ENCODE assay signal across 8 mouse cellular contexts in the genomic region with DNA sequence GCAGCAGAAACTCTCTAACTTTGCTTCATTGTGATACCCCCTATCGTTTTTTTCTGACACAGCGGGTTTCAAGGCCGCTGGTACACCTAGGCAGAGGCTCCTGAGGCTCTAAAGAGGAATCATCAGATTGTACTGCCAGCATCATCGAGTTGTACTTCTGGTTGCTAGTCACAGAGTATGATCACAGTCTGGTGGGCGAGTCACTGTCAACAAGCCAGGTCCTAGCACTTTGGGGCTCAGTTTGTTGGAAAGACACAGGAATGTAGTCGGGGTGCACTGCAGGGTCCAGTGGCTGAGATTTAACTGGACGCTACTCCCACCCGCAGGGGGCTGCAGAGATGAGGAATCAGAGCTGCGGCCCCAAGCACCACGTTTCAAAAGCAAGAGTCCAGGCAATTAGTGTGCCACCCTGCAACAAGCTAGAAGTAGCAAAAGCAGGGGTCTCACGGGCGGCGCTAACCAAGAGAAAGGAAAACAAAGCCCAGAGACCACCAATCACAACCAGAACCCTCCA. TPM values are rescaled to one million over a fixed set of nuclear protein-coding genes. Genes with fewer than 3 reads are reported as not detected.
A peak's percentile ranks its signal among the peaks of the same experiment; 100 is the strongest.
DNase-seq lines count a peak whose midpoint lies in the region; ATAC-seq and TF ChIP-seq lines count a peak whose summit lies in the region.

No protein-coding gene starts in this region.

- no peak for TF ChIP-seq POLR2A in ES-Bruce4 (IDR thresholded peaks at IDR 0.05; ENCODE audit: insufficient read depth, low read length)

- no peaks in the 10 kb centered on the region for H3K27me3 ChIP-seq in heart, embryonic 10.5 days (ENCODE audit: insufficient read depth, poor library complexity, severe bottlenecking)
- H3K27me3 ChIP-seq in ES-Bruce4 (ENCODE audit: control insufficient read depth, insufficient read depth, low read length, poor library complexity, severe bottlenecking): no peaks in the 10 kb centered on the region
- no peaks in the 10 kb centered on the region for H3K27me3 ChIP-seq in forebrain, embryonic 14.5 days (replicated peaks; ENCODE audit: control insufficient read depth, insufficient read depth, low read length)
- no peaks in the 10 kb centered on the region for H3K27me3 ChIP-seq in limb, embryonic 11.5 days (ENCODE audit: control insufficient read depth, insufficient read depth, low read length)
- no peaks in the 10 kb centered on the region for H3K27me3 ChIP-seq in stomach, embryonic 15.5 days (replicated peaks)

- no peaks in the 10 kb centered on the region for H3K4me1 ChIP-seq in heart, embryonic 10.5 days
- H3K4me1 ChIP-seq in ES-Bruce4 (ENCODE audit: control insufficient read depth, insufficient read depth, low read length): peaks cover 2% of the 10 kb centered on the region
- H3K4me1 ChIP-seq in forebrain, embryonic 14.5 days (ENCODE audit: control insufficient read depth, insufficient read depth, low read length): no peaks in the 10 kb centered on the region
- H3K4me1 ChIP-seq in limb, embryonic 11.5 days (ENCODE audit: control insufficient read depth, insufficient read depth, low read length): no peaks in the 10 kb centered on the region
- no peaks in the 10 kb centered on the region for H3K4me1 ChIP-seq in stomach, embryonic 15.5 days

- no peak for ATAC-seq in forebrain, embryonic 14.5 days
- ATAC-seq in limb, embryonic 11.5 days (ENCODE audit: insufficient number of reproducible peaks, low FRiP score, low TSS enrichment, low read depth): no peak; the same call in 1 of the 2 replicates
- peak; percentile 9; the same call in 1 of the 2 replicates for ATAC-seq in stomach, embryonic 15.5 days (ENCODE audit: insufficient read depth, low FRiP score, low read depth)

- TF ChIP-seq CTCF in ES-Bruce4 (IDR thresholded peaks at IDR 0.05; ENCODE audit: low read depth, low read length): no peak

- TF ChIP-seq EP300 in ES-Bruce4 (IDR thresholded peaks at IDR 0.05; ENCODE audit: insufficient read depth, low read depth, low read length): no peak

- 17% methylated on average over 13 of the region's 13 CpGs for WGBS in heart, embryonic 10.5 days
- 26% methylated on average over 13 of the region's 13 CpGs for WGBS in forebrain, embryonic 14.5 days
- WGBS in limb, embryonic 11.5 days: 13% methylated on average over 13 of the region's 13 CpGs
- 14% methylated on average over 13 of the region's 13 CpGs for WGBS in stomach, embryonic 15.5 days

- no peaks in the 10 kb centered on the region for H3K36me3 ChIP-seq in heart, embryonic 10.5 days
- no peaks in the 10 kb centered on the region; the same call in 1 of the 2 replicates for H3K36me3 ChIP-seq in ES-Bruce4 (ENCODE audit: control insufficient read depth, insufficient read depth, low read length, poor library complexity, severe bottlenecking)
- H3K36me3 ChIP-seq in forebrain, embryonic 14.5 days (ENCODE audit: control insufficient read depth, insufficient read depth, low read length): no peaks in the 10 kb centered on the region
- H3K36me3 ChIP-seq in limb, embryonic 11.5 days (ENCODE audit: control insufficient read depth, insufficient read depth, low read length): no peaks in the 10 kb centered on the region
- H3K36me3 ChIP-seq in stomach, embryonic 15.5 days: no peaks in the 10 kb centered on the region

- no peaks in the 10 kb centered on the region for H3K9me3 ChIP-seq in heart, embryonic 10.5 days
- H3K9me3 ChIP-seq in ES-Bruce4 (replicated peaks; ENCODE audit: control insufficient read depth, insufficient read depth, low read length, poor library complexity, severe bottlenecking): no peaks in the 10 kb centered on the region
- no peaks in the 10 kb centered on the region for H3K9me3 ChIP-seq in forebrain, embryonic 14.5 days (replicated peaks; ENCODE audit: control insufficient read depth, low read length)
- no peaks in the 10 kb centered on the region for H3K9me3 ChIP-seq in limb, embryonic 11.5 days (ENCODE audit: control insufficient read depth, low read length)
- H3K9me3 ChIP-seq in stomach, embryonic 15.5 days: no peaks in the 10 kb centered on the region

- peak overlapping the region; percentile 87 for H3K27ac ChIP-seq in heart, embryonic 10.5 days
- H3K27ac ChIP-seq in ES-Bruce4 (ENCODE audit: insufficient read depth, low read length): peak overlapping the region; percentile 24; the same call in 1 of the 2 replicates
- H3K27ac ChIP-seq in forebrain, embryonic 14.5 days (ENCODE audit: low read depth, low read length): 0 out of 2 replicates have a peak overlapping the region, but pooled peaks have one; percentile 39
- no peak overlapping the region for H3K27ac ChIP-seq in limb, embryonic 11.5 days (replicated peaks; ENCODE audit: low read depth, low read length)
- H3K27ac ChIP-seq in stomach, embryonic 15.5 days: peak overlapping the region; percentile 57; the same call in 1 of the 2 replicates

- H3K9ac ChIP-seq in ES-Bruce4 (ENCODE audit: low read depth, poor library complexity, severe bottlenecking): peak overlapping the region; percentile 27
- peak overlapping the region; percentile 59 for H3K9ac ChIP-seq in forebrain, embryonic 14.5 days (ENCODE audit: low read length)
- peak overlapping the region; percentile 59 for H3K9ac ChIP-seq in limb, embryonic 11.5 days (ENCODE audit: low read length)
- peak overlapping the region; percentile 39 for H3K9ac ChIP-seq in stomach, embryonic 15.5 days

- DNase-seq in heart, embryonic 10.5 days (ENCODE audit: low spot score): no peak
- DNase-seq in heart, adult 9 months (ENCODE audit: low spot score in 2 of 2): no peak
- DNase-seq in forebrain, embryonic 14.5 days (ENCODE audit: low spot score): no peak
- no peak for DNase-seq in limb, embryonic 11.5 days (ENCODE audit: low spot score)
- DNase-seq in adrenal gland, postnatal 4 days (ENCODE audit: low spot score in 2 of 2): no peak
- no peak for DNase-seq in gastrocnemius, postnatal 10 days

- H3K4me2 ChIP-seq in forebrain, embryonic 14.5 days (ENCODE audit: low read length): peak overlapping the region; percentile 57
- peak overlapping the region; percentile 43 for H3K4me2 ChIP-seq in limb, embryonic 11.5 days (ENCODE audit: low read depth, severe bottlenecking)
- peak overlapping the region; percentile 62 for H3K4me2 ChIP-seq in stomach, embryonic 15.5 days

- H3K4me3 ChIP-seq in heart, embryonic 10.5 days: peak overlapping the region; percentile 66
- H3K4me3 ChIP-seq in ES-Bruce4 (ENCODE audit: low read depth, low read length): peak overlapping the region; percentile 71
- peak overlapping the region; percentile 40 for H3K4me3 ChIP-seq in forebrain, embryonic 14.5 days (ENCODE audit: low read depth, low read length)
- H3K4me3 ChIP-seq in limb, embryonic 11.5 days (ENCODE audit: low read depth, low read length): peak overlapping the region; percentile 39
- H3K4me3 ChIP-seq in stomach, embryonic 15.5 days (replicated peaks): peak overlapping the region; percentile 55

RNA-seq across cellular contexts. Expression of gene Ebp, which starts 1.1 kb away (rescaled TPM):
- polyA plus RNA-seq in heart, embryonic 10.5 days (2016; fragmentation: Nextera tagmentation; extraction: Ambion mirVana): 29.6 and 30.1 TPM in 2 replicates
- 57.6 and 59.1 TPM in 2 replicates for polyA plus RNA-seq in ES-Bruce4 (2011; ENCODE audit: insufficient read depth, insufficient read length, low read depth, missing spikeins)
- polyA plus RNA-seq in forebrain, embryonic 14.5 days (2014; fragmentation: Nextera tagmentation; extraction: Ambion mirVana): 25.3 and 28.5 TPM in 2 replicates
- 24.1 and 25.5 TPM in 2 replicates for polyA plus RNA-seq in limb, embryonic 11.5 days (2014; fragmentation: Nextera tagmentation; extraction: Ambion mirVana)
- polyA plus RNA-seq in stomach, embryonic 15.5 days (2015; fragmentation: Nextera tagmentation; extraction: Ambion mirVana): 56.4 and 57.2 TPM in 2 replicates
- total RNA-seq in adrenal gland, postnatal 4 days (2021): 10 to 100 TPM; 42.7 to 47.8 TPM
- 10 to 100 TPM; 17.9 to 18.2 TPM for total RNA-seq in gastrocnemius, postnatal 10 days (2021)

RNA-seq across cellular contexts. Expression of gene Porcn, which starts 14.1 kb away (rescaled TPM):
- polyA plus RNA-seq in heart, embryonic 10.5 days (2016; fragmentation: Nextera tagmentation; extraction: Ambion mirVana): 4.6 and 5.5 TPM in 2 replicates
- polyA plus RNA-seq in ES-Bruce4 (2011; ENCODE audit: insufficient read depth, insufficient read length, low read depth, missing spikeins): 8.5 and 10.8 TPM in 2 replicates
- 35.4 and 42.0 TPM in 2 replicates for polyA plus RNA-seq in forebrain, embryonic 14.5 days (2014; fragmentation: Nextera tagmentation; extraction: Ambion mirVana)
- 11.1 and 11.8 TPM in 2 replicates for polyA plus RNA-seq in limb, embryonic 11.5 days (2014; fragmentation: Nextera tagmentation; extraction: Ambion mirVana)
- 11.3 and 11.8 TPM in 2 replicates for polyA plus RNA-seq in stomach, embryonic 15.5 days (2015; fragmentation: Nextera tagmentation; extraction: Ambion mirVana)
- 1 to 10 TPM; 7.6 to 8.0 TPM for total RNA-seq in adrenal gland, postnatal 4 days (2021)
- 1 to 10 TPM; 3.9 to 5.1 TPM for total RNA-seq in gastrocnemius, postnatal 10 days (2021)

RNA-seq across cellular contexts. Expression of gene Tbc1d25, which starts 16.2 kb away (rescaled TPM):
- polyA plus RNA-seq in heart, embryonic 10.5 days (2016; fragmentation: Nextera tagmentation; extraction: Ambion mirVana): 10.3 and 11.9 TPM in 2 replicates
- polyA plus RNA-seq in ES-Bruce4 (2011; ENCODE audit: insufficient read depth, insufficient read length, low read depth, missing spikeins): 9.5 and 10.9 TPM in 2 replicates
- 19.7 and 26.5 TPM in 2 replicates for polyA plus RNA-seq in forebrain, embryonic 14.5 days (2014; fragmentation: Nextera tagmentation; extraction: Ambion mirVana)
- polyA plus RNA-seq in limb, embryonic 11.5 days (2014; fragmentation: Nextera tagmentation; extraction: Ambion mirVana): 15.4 and 15.5 TPM in 2 replicates
- polyA plus RNA-seq in stomach, embryonic 15.5 days (2015; fragmentation: Nextera tagmentation; extraction: Ambion mirVana): 11.9 and 12.6 TPM in 2 replicates
- 1 to 10 TPM; 7.6 to 8.2 TPM for total RNA-seq in adrenal gland, postnatal 4 days (2021)
- total RNA-seq in gastrocnemius, postnatal 10 days (2021): 1 to 10 TPM; 3.5 to 3.6 TPM

RNA-seq across cellular contexts. Expression of gene Rbm3, which starts 46.5 kb away (rescaled TPM):
- polyA plus RNA-seq in heart, embryonic 10.5 days (2016; fragmentation: Nextera tagmentation; extraction: Ambion mirVana): 342 and 398 TPM in 2 replicates
- polyA plus RNA-seq in ES-Bruce4 (2011; ENCODE audit: insufficient read depth, insufficient read length, low read depth, missing spikeins): 421 and 458 TPM in 2 replicates
- polyA plus RNA-seq in forebrain, embryonic 14.5 days (2014; fragmentation: Nextera tagmentation; extraction: Ambion mirVana): 388 and 477 TPM in 2 replicates
- 538 and 539 TPM in 2 replicates for polyA plus RNA-seq in limb, embryonic 11.5 days (2014; fragmentation: Nextera tagmentation; extraction: Ambion mirVana)
- polyA plus RNA-seq in stomach, embryonic 15.5 days (2015; fragmentation: Nextera tagmentation; extraction: Ambion mirVana): 421 and 436 TPM in 2 replicates
- 100 to 1,000 TPM; 391 to 494 TPM for total RNA-seq in adrenal gland, postnatal 4 days (2021)
- 100 to 1,000 TPM; 291 to 335 TPM for total RNA-seq in gastrocnemius, postnatal 10 days (2021)

RNA-seq across cellular contexts. Expression of gene Wdr13, which starts 59.5 kb away (rescaled TPM):
- 21.8 and 25.0 TPM in 2 replicates for polyA plus RNA-seq in heart, embryonic 10.5 days (2016; fragmentation: Nextera tagmentation; extraction: Ambion mirVana)
- 8.7 and 11.2 TPM in 2 replicates for polyA plus RNA-seq in ES-Bruce4 (2011; ENCODE audit: insufficient read depth, insufficient read length, low read depth, missing spikeins)
- polyA plus RNA-seq in forebrain, embryonic 14.5 days (2014; fragmentation: Nextera tagmentation; extraction: Ambion mirVana): 35.2 and 43.2 TPM in 2 replicates
- 12.4 and 15.6 TPM in 2 replicates for polyA plus RNA-seq in limb, embryonic 11.5 days (2014; fragmentation: Nextera tagmentation; extraction: Ambion mirVana)
- 24.1 and 27.3 TPM in 2 replicates for polyA plus RNA-seq in stomach, embryonic 15.5 days (2015; fragmentation: Nextera tagmentation; extraction: Ambion mirVana)
- total RNA-seq in adrenal gland, postnatal 4 days (2021): 10 to 100 TPM; 68.3 to 76.5 TPM
- 10 to 100 TPM; 21.8 to 25.4 TPM for total RNA-seq in gastrocnemius, postnatal 10 days (2021)
